Mouse (Mus musculus): ENCODE data around the gene Zic1.

Gene Zic1

DNA sequence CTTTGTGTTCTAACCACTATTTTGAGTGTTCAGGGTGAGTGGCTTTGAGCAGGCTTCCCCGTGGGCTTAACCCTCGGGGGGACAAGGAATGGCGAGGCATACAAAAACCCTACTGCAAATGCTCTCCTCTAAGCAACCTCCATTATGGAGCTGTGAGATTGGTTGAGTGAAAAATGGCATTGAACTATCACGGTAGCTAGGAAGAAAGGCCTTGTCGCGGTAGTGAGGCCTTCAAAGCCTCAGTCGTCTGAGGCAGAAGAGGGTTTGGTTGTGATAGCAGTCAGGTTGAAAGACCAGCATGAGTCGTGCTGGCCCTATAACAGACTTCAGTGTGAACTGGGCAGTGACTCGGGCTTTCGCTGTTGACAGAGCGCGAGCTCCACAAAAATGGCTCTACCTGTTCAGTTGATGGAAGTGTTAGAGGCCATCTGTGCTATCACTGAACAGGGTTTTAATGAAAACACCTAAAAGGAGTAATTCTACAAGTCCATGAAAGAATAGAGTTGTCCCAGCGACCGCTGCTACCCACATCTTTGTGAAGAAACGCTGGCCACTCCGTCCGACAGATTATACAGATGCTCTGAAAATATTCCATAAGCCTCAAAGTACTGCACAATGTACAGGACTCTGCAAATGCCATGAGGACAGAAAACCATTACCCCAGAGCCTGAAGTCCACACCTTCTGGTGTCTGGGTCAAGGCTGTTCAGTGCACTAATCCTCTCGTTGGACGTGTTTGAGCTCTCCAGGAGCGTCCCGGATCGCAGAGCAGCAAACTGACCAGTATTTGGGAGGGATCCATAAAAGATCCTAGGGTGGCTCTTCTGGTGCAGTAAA is 11.0 kb downstream of the Zic1 start:
- no peak for DNase-seq (ENCODE audit: low spot score in 2 of 2)

DNA sequence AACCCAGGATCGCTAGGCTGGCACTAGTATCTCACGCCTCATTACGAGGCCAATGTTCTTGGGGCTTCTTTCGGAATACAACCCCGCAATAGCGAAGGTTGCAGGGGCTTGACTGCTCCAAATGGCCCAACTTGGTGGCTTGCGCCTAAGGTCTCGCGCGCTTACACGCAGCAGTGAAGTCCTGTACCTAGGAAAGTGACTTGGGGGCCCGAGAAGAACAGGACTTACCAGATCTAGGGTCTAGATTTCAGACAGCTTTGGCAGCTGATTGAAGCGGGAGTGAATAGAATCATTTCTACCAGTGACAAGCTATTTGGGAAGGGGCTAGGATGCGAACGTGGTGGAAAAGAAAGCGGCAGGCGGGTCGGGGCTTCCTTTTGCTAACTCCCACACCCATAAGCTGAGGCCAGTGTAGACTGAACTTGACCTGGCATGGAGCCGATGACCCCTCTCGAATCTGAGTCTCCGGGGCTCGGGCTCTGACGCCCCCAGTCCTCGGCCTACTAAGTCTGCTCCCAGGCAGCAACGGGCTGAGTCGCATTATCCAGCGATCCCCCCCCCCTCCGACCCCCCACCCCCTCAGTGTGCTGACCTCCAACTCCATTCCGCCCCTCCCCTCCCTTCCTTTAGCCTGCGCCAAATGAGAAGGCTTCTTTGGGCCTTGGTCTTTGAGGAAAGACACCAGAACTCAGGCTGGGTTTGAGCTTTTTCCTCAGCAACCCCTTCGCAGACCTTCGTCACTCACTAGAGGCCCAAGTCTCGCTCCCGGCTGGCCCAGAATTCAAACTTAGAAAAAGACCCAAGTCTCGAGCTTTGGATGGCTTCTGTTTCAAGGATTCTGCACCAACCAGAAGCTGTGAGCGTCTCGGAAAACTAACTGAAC is 11.8 kb downstream of the Zic1 start:
- DNase-seq (ENCODE audit: low spot score in 2 of 2): no peak

DNA sequence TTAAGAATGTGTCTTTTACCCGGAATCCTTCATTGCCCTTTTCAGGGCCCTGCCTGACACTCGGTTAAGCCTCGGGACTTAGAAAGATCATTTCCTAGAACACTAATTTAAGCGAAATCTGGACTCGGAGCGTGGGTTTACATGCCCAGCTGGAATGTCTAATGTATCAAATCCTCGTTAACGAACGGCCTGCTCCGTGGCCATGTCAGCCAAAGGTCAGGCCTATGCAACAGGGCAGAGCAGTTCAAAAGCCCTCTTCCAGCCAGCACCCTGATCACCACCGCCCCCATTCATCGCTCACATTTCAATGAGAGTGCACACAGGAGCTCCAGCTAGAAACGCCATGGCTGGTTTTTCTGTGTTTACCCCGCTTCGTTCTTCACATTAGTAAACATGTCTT is 12.8 kb downstream of the Zic1 start:
- no peak for DNase-seq (ENCODE audit: low spot score in 2 of 2)

DNA sequence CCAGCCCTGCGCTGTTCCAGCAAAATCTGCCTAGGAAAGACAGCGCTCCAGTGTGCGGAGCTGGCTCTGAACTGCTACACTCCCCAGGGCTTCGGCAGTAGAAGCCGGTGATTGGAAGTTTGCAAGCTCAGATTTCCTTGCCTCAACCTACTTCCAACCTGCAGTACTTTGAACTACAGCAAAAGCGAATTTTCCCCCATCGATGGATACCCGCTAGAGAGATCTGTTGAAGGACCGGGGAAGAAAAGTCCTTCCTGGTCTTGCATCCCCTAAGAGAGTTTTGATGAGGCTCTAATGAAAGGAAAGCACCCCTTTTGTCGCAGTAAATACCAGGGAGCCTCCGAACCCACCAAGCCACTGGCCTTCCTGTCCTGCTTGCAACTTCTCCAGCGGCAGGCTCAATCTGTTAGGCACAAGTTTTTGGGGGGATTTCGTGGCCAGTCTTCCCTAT is 13.6 kb downstream of the Zic1 start:
- no peak for DNase-seq (ENCODE audit: low spot score in 2 of 2)

DNA sequence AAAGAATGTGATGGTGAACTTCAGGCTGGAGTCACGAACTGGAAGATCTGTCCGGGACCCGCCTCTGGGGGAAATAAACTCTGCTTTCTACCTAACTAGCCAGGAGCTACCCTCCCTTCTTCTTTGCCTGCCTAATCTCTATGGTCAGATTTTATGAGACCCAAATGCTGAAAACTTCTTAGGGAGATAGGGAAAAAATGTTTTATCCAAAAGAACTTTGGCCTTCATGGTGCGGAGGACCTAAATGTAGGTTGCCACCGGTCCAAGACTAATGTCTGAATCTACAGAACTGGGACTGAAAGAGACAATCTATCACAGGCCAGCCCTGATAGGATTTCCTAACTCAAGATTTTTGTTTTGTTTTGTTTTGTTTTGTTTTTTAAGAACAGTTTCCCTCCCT is 14.2 kb downstream of the Zic1 start:
- DNase-seq (ENCODE audit: low spot score in 2 of 2): no peak

DNA sequence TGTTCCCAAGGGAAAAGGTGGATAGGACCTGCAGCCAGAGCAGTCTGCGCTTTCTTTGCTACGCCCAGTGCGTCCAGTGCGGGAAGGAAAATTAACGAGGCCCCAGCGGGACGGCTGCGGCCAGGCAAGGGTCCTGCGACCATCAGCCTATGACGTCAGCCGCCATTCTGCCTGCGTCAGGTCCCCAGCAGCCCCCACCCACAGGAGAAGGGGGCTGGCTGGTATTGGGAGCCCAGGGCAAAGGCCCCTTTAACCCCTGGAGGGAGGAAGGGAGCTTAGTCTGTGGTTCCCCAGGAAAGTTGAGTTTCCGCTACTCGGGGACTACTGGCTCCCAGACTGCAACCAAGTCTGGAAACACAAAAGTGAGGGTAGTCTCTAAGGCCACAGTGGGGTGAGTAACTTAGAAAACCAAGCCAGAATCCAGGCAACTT is 14.7 kb downstream of the Zic1 start:
- no peak for DNase-seq (ENCODE audit: low spot score in 2 of 2)

DNA sequence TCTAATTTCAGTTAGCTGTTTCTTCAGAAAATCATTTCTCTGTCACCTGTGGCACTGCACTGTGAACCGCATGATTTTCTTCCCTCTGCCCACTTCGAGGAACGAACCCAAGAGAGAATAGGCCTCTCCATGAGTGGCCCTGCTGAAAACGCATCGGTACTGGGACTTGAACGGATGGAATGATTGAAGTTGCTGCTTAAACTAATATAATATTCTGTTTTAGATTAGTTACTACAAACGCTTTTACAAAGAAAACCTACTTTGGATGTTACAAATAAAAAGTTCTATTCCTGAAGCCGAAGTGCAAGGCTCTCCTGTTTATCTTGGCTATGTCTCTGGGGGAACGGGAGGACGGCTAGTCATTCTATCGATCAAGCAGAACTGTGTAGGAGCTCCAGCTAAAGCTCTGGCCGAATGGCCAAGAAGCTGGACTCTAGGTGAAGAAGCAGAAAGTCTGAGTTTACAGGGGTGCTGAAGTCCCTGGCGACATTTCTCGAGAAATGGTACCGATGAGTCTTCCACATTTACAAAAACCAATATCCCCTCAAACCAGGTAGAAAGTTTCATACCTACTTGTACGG is 15.3 kb downstream of the Zic1 start:
- DNase-seq (ENCODE audit: low spot score in 2 of 2): no peak

DNA sequence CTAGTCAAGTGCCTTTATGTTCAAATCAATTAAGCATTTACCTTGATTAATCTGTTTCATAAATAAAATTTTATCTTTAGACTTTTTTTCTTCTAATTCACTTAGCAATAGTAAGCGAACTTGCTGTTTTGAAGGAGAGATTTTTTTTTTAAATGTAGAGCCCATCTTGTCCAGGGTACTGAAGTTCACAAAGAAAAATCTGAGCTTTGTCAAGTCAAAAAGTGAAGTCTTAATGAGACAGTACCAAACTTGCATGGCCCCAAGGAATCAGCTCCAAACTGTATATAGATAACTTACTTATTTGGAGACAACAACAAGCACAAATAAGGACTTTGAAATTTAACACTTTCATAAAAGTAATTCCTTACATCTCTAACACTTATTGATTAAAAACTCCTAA is 16.9 kb downstream of the Zic1 start:
- DNase-seq (ENCODE audit: low spot score in 2 of 2): no peak

DNA sequence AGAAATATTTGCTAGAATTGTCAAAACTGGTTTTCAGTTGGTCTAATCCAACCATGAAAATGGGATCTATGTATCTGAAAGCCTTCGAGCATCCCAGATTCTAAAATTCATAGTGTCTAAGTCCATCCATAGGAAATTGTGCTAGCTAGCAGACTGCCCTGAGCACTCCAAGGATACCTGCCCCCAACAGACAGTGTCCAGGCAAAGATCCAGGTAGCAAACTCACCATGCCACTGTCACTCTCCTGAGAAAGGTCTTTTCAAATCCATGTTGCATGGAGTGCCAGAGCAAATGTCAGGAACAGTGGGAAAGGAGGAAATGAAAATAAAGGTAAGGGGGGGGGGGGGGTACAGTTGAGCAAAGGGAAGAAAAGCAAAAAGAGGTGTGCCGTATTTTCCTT is 18.0 kb downstream of the Zic1 start:
- no peak for DNase-seq (ENCODE audit: low spot score in 2 of 2)

Measured in urinary bladder, postnatal 4 days (tissue).